Mouse (Mus musculus): Measurements from ENCODE around the gene Rad9a. TPM values are rescaled to one million over a fixed set of nuclear protein-coding genes. Genes with fewer than 3 reads are reported as not detected.

Gene Rad9a
- polyA plus RNA-seq, 1 experiment = 33.3 TPM

- Histone ChIP-seq H3K79me3 (ENCODE audit: low read depth) (peaks cover 24% of the 10 kb centered on the region), H3ac (ENCODE audit: control insufficient read depth, insufficient read length, low read depth) (peak overlapping the region; percentile 87), H3K36me3 (ENCODE audit: control insufficient read depth, insufficient read depth) (peaks cover 53% of the 10 kb centered on the region), H3K79me2 (ENCODE audit: control insufficient read depth, insufficient read depth) (peaks cover 47% of the 10 kb centered on the region), H3K4me3 (ENCODE audit: insufficient read depth, poor library complexity, severe bottlenecking) (peak overlapping the region; percentile 84), H3K27me3 (ENCODE audit: control insufficient read depth, insufficient read depth, insufficient read length) (no peaks in the 10 kb centered on the region)
- TF ChIP-seq MYOG (IDR thresholded peaks at IDR 0.05; ENCODE audit: control insufficient read depth, extremely low read depth, insufficient read length) (no peak), MAX (IDR thresholded peaks at IDR 0.05) (no peak), CEBPB (IDR thresholded peaks at IDR 0.05; ENCODE audit: low read depth) (no peak), CTCF (IDR thresholded peaks at IDR 0.05; ENCODE audit: control insufficient read depth, insufficient read depth, insufficient read length) (no peak), MYOD1 (IDR thresholded peaks at IDR 0.05; ENCODE audit: control insufficient read depth, insufficient read length, low read depth) (no peak), USF1 (IDR thresholded peaks at IDR 0.05; ENCODE audit: low read depth) (no peak), FOSL1 (IDR thresholded peaks at IDR 0.05; ENCODE audit: insufficient read depth, low read length, poor library complexity, severe bottlenecking) (no peak)
Measured at GRCm38 (mm10) chr19:4193129-4193528, 8.3 kb downstream of the Rad9a start.

- no peak for TF ChIP-seq CTCF (IDR thresholded peaks at IDR 0.05; ENCODE audit: control insufficient read depth, insufficient read depth, insufficient read length)
- peak overlapping the region; percentile 84 for H3K4me3 ChIP-seq (ENCODE audit: insufficient read depth, poor library complexity, severe bottlenecking)
- peaks cover 24% of the 10 kb centered on the region for H3K79me3 ChIP-seq (ENCODE audit: low read depth)
- H3ac ChIP-seq (ENCODE audit: control insufficient read depth, insufficient read length, low read depth) = peak overlapping the region; percentile 87
- H3K27me3 ChIP-seq (ENCODE audit: control insufficient read depth, insufficient read depth, insufficient read length) = no peaks in the 10 kb centered on the region
- peaks cover 48% of the 10 kb centered on the region for H3K36me3 ChIP-seq (ENCODE audit: control insufficient read depth, insufficient read depth)
- H3K79me2 ChIP-seq (ENCODE audit: control insufficient read depth, insufficient read depth) = peaks cover 47% of the 10 kb centered on the region
Measured at GRCm38 (mm10) chr19:4192251-4192985, 9.0 kb downstream of the Rad9a start.

GRCm38 (mm10) chr19:4191528-4192250, 9.8 kb downstream of the Rad9a start, which contains the start of gene Ppp1ca:
Gene Ppp1ca, plus strand, starts transcription at chr19:4192065.
- Histone ChIP-seq H3K27me3 (ENCODE audit: control insufficient read depth, insufficient read depth, insufficient read length) (no peaks in the 10 kb centered on the region), H3K79me2 (ENCODE audit: control insufficient read depth, insufficient read depth) (peaks cover 47% of the 10 kb centered on the region), H3K4me3 (ENCODE audit: insufficient read depth, poor library complexity, severe bottlenecking) (peak within 1 kb of the TSS; percentile 84), H3K36me3 (ENCODE audit: control insufficient read depth, insufficient read depth) (peaks cover 41% of the 10 kb centered on the region), H3ac (ENCODE audit: control insufficient read depth, insufficient read length, low read depth) (peak within 1 kb of the TSS; percentile 87), H3K79me3 (ENCODE audit: low read depth) (peaks cover 24% of the 10 kb centered on the region)
- TF ChIP-seq MYOG (IDR thresholded peaks at IDR 0.05; ENCODE audit: control insufficient read depth, extremely low read depth, insufficient read length) (no peak), CTCF (IDR thresholded peaks at IDR 0.05; ENCODE audit: control insufficient read depth, insufficient read depth, insufficient read length) (peak; percentile 88)

- Histone ChIP-seq H3K27me3 (ENCODE audit: control insufficient read depth, insufficient read depth, insufficient read length) (no peaks in the 10 kb centered on the region), H3K79me2 (ENCODE audit: control insufficient read depth, insufficient read depth) (peaks cover 39% of the 10 kb centered on the region), H3K4me3 (ENCODE audit: insufficient read depth, poor library complexity, severe bottlenecking) (peak within 1 kb of the TSS; percentile 84), H3K36me3 (ENCODE audit: control insufficient read depth, insufficient read depth) (peaks cover 33% of the 10 kb centered on the region), H3K79me3 (ENCODE audit: low read depth) (peaks cover 24% of the 10 kb centered on the region), H3ac (ENCODE audit: control insufficient read depth, insufficient read length, low read depth) (peak within 1 kb of the TSS; percentile 87)
- TF ChIP-seq FOSL1 (IDR thresholded peaks at IDR 0.05; ENCODE audit: insufficient read depth, low read length, poor library complexity, severe bottlenecking) = no peak
- no peak for TF ChIP-seq CEBPB (IDR thresholded peaks at IDR 0.05; ENCODE audit: low read depth)
- no peak for TF ChIP-seq USF1 (IDR thresholded peaks at IDR 0.05; ENCODE audit: low read depth)
- no peak for TF ChIP-seq MAX (IDR thresholded peaks at IDR 0.05)
- no peak for TF ChIP-seq MYOG (IDR thresholded peaks at IDR 0.05; ENCODE audit: control insufficient read depth, extremely low read depth, insufficient read length)
- no peak for TF ChIP-seq MYOD1 (IDR thresholded peaks at IDR 0.05; ENCODE audit: control insufficient read depth, insufficient read length, low read depth)
- no peak for TF ChIP-seq CTCF (IDR thresholded peaks at IDR 0.05; ENCODE audit: control insufficient read depth, insufficient read depth, insufficient read length)
Measured at GRCm38 (mm10) chr19:4190831-4191334, 10.6 kb downstream of the Rad9a start, which contains the start of gene Tbc1d10c. Gene Tbc1d10c, minus strand, starts transcription at chr19:4191284.

- Histone ChIP-seq H3K27me3 (ENCODE audit: control insufficient read depth, insufficient read depth, insufficient read length) (no peaks in the 10 kb centered on the region), H3K4me3 (ENCODE audit: insufficient read depth, poor library complexity, severe bottlenecking) (no peak overlapping the region), H3K79me3 (ENCODE audit: low read depth) (peaks cover 19% of the 10 kb centered on the region), H3K79me2 (ENCODE audit: control insufficient read depth, insufficient read depth) (peaks cover 21% of the 10 kb centered on the region), H3K36me3 (ENCODE audit: control insufficient read depth, insufficient read depth) (peaks cover 16% of the 10 kb centered on the region), H3ac (ENCODE audit: control insufficient read depth, insufficient read length, low read depth) (no peak overlapping the region)
- no peak for TF ChIP-seq CEBPB (IDR thresholded peaks at IDR 0.05; ENCODE audit: low read depth)
- TF ChIP-seq MYOG (IDR thresholded peaks at IDR 0.05; ENCODE audit: control insufficient read depth, extremely low read depth, insufficient read length) = no peak
- TF ChIP-seq CTCF (IDR thresholded peaks at IDR 0.05; ENCODE audit: control insufficient read depth, insufficient read depth, insufficient read length) = no peak
- no peak for TF ChIP-seq USF1 (IDR thresholded peaks at IDR 0.05; ENCODE audit: low read depth)
- no peak for TF ChIP-seq MYOD1 (IDR thresholded peaks at IDR 0.05; ENCODE audit: control insufficient read depth, insufficient read length, low read depth)
- no peak for TF ChIP-seq MAX (IDR thresholded peaks at IDR 0.05)
- TF ChIP-seq FOSL1 (IDR thresholded peaks at IDR 0.05; ENCODE audit: insufficient read depth, low read length, poor library complexity, severe bottlenecking) = no peak
Measured at GRCm38 (mm10) chr19:4189051-4189620, 12.3 kb downstream of the Rad9a start.

Data from C2C12 (cell line).